Mouse (Mus musculus): Measurements from ENCODE around the gene Zmynd11. TPM values are rescaled to one million over a fixed set of nuclear protein-coding genes. Genes with fewer than 3 reads are reported as not detected.

The Zmynd11 gene
- polyA plus RNA-seq, 1 experiment = 60.0 TPM

- no peak for DNase-seq
- Histone ChIP-seq H3K27me3 (ENCODE audit: control insufficient read depth, insufficient read depth, low read length) (no peaks in the 10 kb centered on the region), H3K4me3 (ENCODE audit: control insufficient read depth, insufficient read depth, low read length) (no peak overlapping the region), H3K36me3 (ENCODE audit: control insufficient read depth, insufficient read depth, low read length) (no peaks in the 10 kb centered on the region), H3K27ac (ENCODE audit: control insufficient read depth, insufficient read depth, low read length) (no peak overlapping the region), H3K4me1 (replicated peaks; ENCODE audit: control insufficient read depth, insufficient read depth, low read length) (no peaks in the 10 kb centered on the region)
- TF ChIP-seq POLR2A (IDR thresholded peaks at IDR 0.05; ENCODE audit: control insufficient read depth, extremely low read depth, insufficient read depth, low read length, poor library complexity) = no peak
Observed at GRCm38 (mm10) chr13:9650580-9650979, 114.5 kb downstream of the Zmynd11 start.

GRCm38 (mm10) chr13:9649894-9650293, 115.2 kb downstream of the Zmynd11 start:
- Histone ChIP-seq H3K27ac (ENCODE audit: control insufficient read depth, insufficient read depth, low read length) (no peak overlapping the region), H3K36me3 (ENCODE audit: control insufficient read depth, insufficient read depth, low read length) (no peaks in the 10 kb centered on the region), H3K4me1 (replicated peaks; ENCODE audit: control insufficient read depth, insufficient read depth, low read length) (no peaks in the 10 kb centered on the region), H3K27me3 (ENCODE audit: control insufficient read depth, insufficient read depth, low read length) (no peaks in the 10 kb centered on the region), H3K4me3 (ENCODE audit: control insufficient read depth, insufficient read depth, low read length) (no peak overlapping the region)
- 100% methylated on average over 1 of the region's 1 CpGs for WGBS
- no peak for TF ChIP-seq POLR2A (IDR thresholded peaks at IDR 0.05; ENCODE audit: control insufficient read depth, extremely low read depth, insufficient read depth, low read length, poor library complexity)
- TF ChIP-seq CTCF (IDR thresholded peaks at IDR 0.05; ENCODE audit: borderline replicate concordance, control insufficient read depth, extremely low read depth, insufficient read depth, low read length, poor library complexity) = no peak
- no peak for DNase-seq

GRCm38 (mm10) chr13:9648716-9649115, 116.4 kb downstream of the Zmynd11 start:
- Histone ChIP-seq H3K27ac (ENCODE audit: control insufficient read depth, insufficient read depth, low read length) (no peak overlapping the region), H3K4me3 (ENCODE audit: control insufficient read depth, insufficient read depth, low read length) (no peak overlapping the region), H3K27me3 (ENCODE audit: control insufficient read depth, insufficient read depth, low read length) (no peaks in the 10 kb centered on the region), H3K4me1 (replicated peaks; ENCODE audit: control insufficient read depth, insufficient read depth, low read length) (no peaks in the 10 kb centered on the region), H3K36me3 (ENCODE audit: control insufficient read depth, insufficient read depth, low read length) (no peaks in the 10 kb centered on the region)
- 98% methylated on average over 13 of the region's 13 CpGs for WGBS
- TF ChIP-seq CTCF (IDR thresholded peaks at IDR 0.05; ENCODE audit: borderline replicate concordance, control insufficient read depth, extremely low read depth, insufficient read depth, low read length, poor library complexity) (no peak), POLR2A (IDR thresholded peaks at IDR 0.05; ENCODE audit: control insufficient read depth, extremely low read depth, insufficient read depth, low read length, poor library complexity) (no peak)
- no peak for DNase-seq

- Histone ChIP-seq H3K4me3 (ENCODE audit: control insufficient read depth, insufficient read depth, low read length) (no peak overlapping the region), H3K27me3 (ENCODE audit: control insufficient read depth, insufficient read depth, low read length) (no peaks in the 10 kb centered on the region), H3K4me1 (replicated peaks; ENCODE audit: control insufficient read depth, insufficient read depth, low read length) (no peaks in the 10 kb centered on the region), H3K36me3 (ENCODE audit: control insufficient read depth, insufficient read depth, low read length) (no peaks in the 10 kb centered on the region), H3K27ac (ENCODE audit: control insufficient read depth, insufficient read depth, low read length) (no peak overlapping the region)
- no peak for TF ChIP-seq POLR2A (IDR thresholded peaks at IDR 0.05; ENCODE audit: control insufficient read depth, extremely low read depth, insufficient read depth, low read length, poor library complexity)
- TF ChIP-seq CTCF (IDR thresholded peaks at IDR 0.05; ENCODE audit: borderline replicate concordance, control insufficient read depth, extremely low read depth, insufficient read depth, low read length, poor library complexity) = no peak
- DNase-seq = no peak
- 45% methylated on average over 3 of the region's 3 CpGs for WGBS
Observed at GRCm38 (mm10) chr13:9637949-9638348, 127.2 kb downstream of the Zmynd11 start.

- peak; percentile 31 for DNase-seq
- H3K4me3 ChIP-seq (ENCODE audit: control insufficient read depth, insufficient read depth, low read length) = no peak overlapping the region
- H3K27ac ChIP-seq (ENCODE audit: control insufficient read depth, insufficient read depth, low read length) = no peak overlapping the region
Observed at GRCm38 (mm10) chr13:9636505-9636904, 128.6 kb downstream of the Zmynd11 start.

GRCm38 (mm10) chr13:9635951-9636350, 129.2 kb downstream of the Zmynd11 start:
- no peak for TF ChIP-seq CTCF (IDR thresholded peaks at IDR 0.05; ENCODE audit: borderline replicate concordance, control insufficient read depth, extremely low read depth, insufficient read depth, low read length, poor library complexity)
- TF ChIP-seq POLR2A (IDR thresholded peaks at IDR 0.05; ENCODE audit: control insufficient read depth, extremely low read depth, insufficient read depth, low read length, poor library complexity) = no peak
- no peak overlapping the region for H3K4me3 ChIP-seq (ENCODE audit: control insufficient read depth, insufficient read depth, low read length)
- no peaks in the 10 kb centered on the region for H3K4me1 ChIP-seq (replicated peaks; ENCODE audit: control insufficient read depth, insufficient read depth, low read length)
- H3K27ac ChIP-seq (ENCODE audit: control insufficient read depth, insufficient read depth, low read length) = no peak overlapping the region
- H3K36me3 ChIP-seq (ENCODE audit: control insufficient read depth, insufficient read depth, low read length) = no peaks in the 10 kb centered on the region
- H3K27me3 ChIP-seq (ENCODE audit: control insufficient read depth, insufficient read depth, low read length) = no peaks in the 10 kb centered on the region
- DNase-seq = no peak
- WGBS = 95% methylated on average over 2 of the region's 2 CpGs

More at GRCm38 (mm10) chr13:9636505-9636904, 128.6 kb downstream of the Zmynd11 start:
- no peaks in the 10 kb centered on the region for H3K36me3 ChIP-seq (ENCODE audit: control insufficient read depth, insufficient read depth, low read length)
- no peaks in the 10 kb centered on the region for H3K27me3 ChIP-seq (ENCODE audit: control insufficient read depth, insufficient read depth, low read length)
- WGBS = 57% methylated on average over 4 of the region's 4 CpGs
- TF ChIP-seq POLR2A (IDR thresholded peaks at IDR 0.05; ENCODE audit: control insufficient read depth, extremely low read depth, insufficient read depth, low read length, poor library complexity) (no peak), CTCF (IDR thresholded peaks at IDR 0.05; ENCODE audit: borderline replicate concordance, control insufficient read depth, extremely low read depth, insufficient read depth, low read length, poor library complexity) (no peak)
- no peaks in the 10 kb centered on the region for H3K4me1 ChIP-seq (replicated peaks; ENCODE audit: control insufficient read depth, insufficient read depth, low read length)
